18 mouse cellular contexts compared by ENCODE assay signal in genomic region chr13:48802181-48802580, GRCm38 (mm10).
"Had no signal": no experiment of that assay in that cellular context is flagged by ENCODE, and none has a peak within 500 bp of the region (broad histone marks: within the 10 kb centered on the region; RNA-seq: fewer than 3 reads in every experiment).

No protein-coding gene starts in this region.

- H3K27me3 ChIP-seq: liver, embryonic 12.5 days; liver, embryonic 15.5 days had no signal

- H3K9ac ChIP-seq: limb, embryonic 13.5 days; liver, embryonic 12.5 days; liver, embryonic 15.5 days; lung, embryonic 15.5 days had no signal

- ATAC-seq: liver, embryonic 12.5 days had no signal

- H3K9me3 ChIP-seq: limb, embryonic 10.5 days; limb, embryonic 13.5 days; liver, embryonic 12.5 days; liver, embryonic 15.5 days; lung, embryonic 15.5 days; megakaryocyte, embryonic 14.5 days; midbrain, embryonic 10.5 days had no signal

- H3K4me2 ChIP-seq: limb, embryonic 13.5 days; liver, embryonic 12.5 days; liver, embryonic 15.5 days; lung, embryonic 15.5 days had no signal

- H3K4me3 ChIP-seq: layer of hippocampus, adult 2 months; limb, embryonic 10.5 days; limb, embryonic 13.5 days; liver, embryonic 12.5 days; liver, embryonic 15.5 days; lung, embryonic 15.5 days; megakaryocyte, embryonic 14.5 days; midbrain, embryonic 10.5 days had no signal

- DNase-seq: kidney, adult 9 months; kidney, postnatal 14 days; kidney, postnatal 4 days; layer of hippocampus, adult 9-11 months; liver; lung, adult 18-20 months; lung, postnatal 10 days; lung, postnatal 36 days; midbrain, embryonic 14.5 days; thymus, postnatal 25 days had no signal

- H3K27ac ChIP-seq: layer of hippocampus, adult 2 months; limb, embryonic 10.5 days; limb, embryonic 13.5 days; liver, embryonic 12.5 days; liver, embryonic 15.5 days; lung, embryonic 15.5 days; midbrain, embryonic 10.5 days had no signal
